Mouse (Mus musculus): ENCODE data around the gene Wdr6. TPM values are rescaled to one million over a fixed set of nuclear protein-coding genes. Genes with fewer than 3 reads are reported as not detected.

Wdr6 gene
- 10 to 100 TPM; 56.5 to 71.2 TPM for polyA plus RNA-seq (2017; shearing (Covaris generic))

GRCm38 (mm10) chr9:108578545-108579343, at the start of gene Wdr6:
Gene Wdr6 (minus strand): TSS chr9:108578739.

GRCm38 (mm10) chr9:108596998-108597764, 18.6 kb upstream of the Wdr6 start, which contains the start of gene P4htm:
Gene P4htm (minus strand): TSS chr9:108597667.

GRCm38 (mm10) chr9:108569381-108570206, 8.9 kb downstream of the Wdr6 start, which contains the start of gene Dalrd3:
Gene Dalrd3 (plus strand): TSS chr9:108569886.

GRCm38 (mm10) chr9:108566815-108567776, 11.4 kb downstream of the Wdr6 start, which contains the start of gene Ndufaf3:
Gene Ndufaf3 (minus strand): TSS chr9:108567434.

GRCm38 (mm10) chr9:108560227-108560841, 18.2 kb downstream of the Wdr6 start, which contains the start of gene Impdh2:
Gene Impdh2 (plus strand): TSS chr9:108560286.

Other genes starting within 250 kb of the Wdr6 start
- 100 to 1,000 TPM; 526 to 558 TPM for gene Gpx1, start 239.8 kb downstream of the Wdr6 start, polyA plus RNA-seq (2017; shearing (Covaris generic))
- gene Usp4, start 230.9 kb downstream of the Wdr6 start, polyA plus RNA-seq (2017; shearing (Covaris generic)), result 100 to 1,000 TPM; 146 to 173 TPM
- gene 1700102P08Rik, start 185.9 kb downstream of the Wdr6 start, polyA plus RNA-seq (2017; shearing (Covaris generic)), result 1 to 10 TPM; 2.6 to 3.9 TPM
- 1 to 10 TPM in 1 of 2 experiments, not detected in 1; 1.8 TPM for gene Ccdc36, start 150.3 kb downstream of the Wdr6 start, polyA plus RNA-seq (2017; shearing (Covaris generic))
- gene BC048562, start 142.3 kb downstream of the Wdr6 start, polyA plus RNA-seq (2017; shearing (Covaris generic)), result not detected
- 10 to 100 TPM; 41.9 to 48.2 TPM for gene Ccdc71, start 118.2 kb downstream of the Wdr6 start, polyA plus RNA-seq (2017; shearing (Covaris generic))
- 1 to 10 TPM; 8.2 to 8.3 TPM for gene Klhdc8b, start 117.2 kb downstream of the Wdr6 start, polyA plus RNA-seq (2017; shearing (Covaris generic))
- gene Lamb2, start 99.0 kb downstream of the Wdr6 start, polyA plus RNA-seq (2017; shearing (Covaris generic)), result 1 to 10 TPM in 1 of 2 experiments, under 1 TPM in 1; 0.57 to 4.7 TPM
- gene Usp19, start 88.1 kb downstream of the Wdr6 start, polyA plus RNA-seq (2017; shearing (Covaris generic)), result 100 to 1,000 TPM; 116 to 142 TPM
- gene Qars, start 71.0 kb downstream of the Wdr6 start, polyA plus RNA-seq (2017; shearing (Covaris generic)), result 100 to 1,000 TPM in 1 of 2 experiments, 10 to 100 TPM in 1; 78.1 to 104 TPM
- gene Qrich1, start 61.9 kb downstream of the Wdr6 start, polyA plus RNA-seq (2017; shearing (Covaris generic)), result 100 to 1,000 TPM; 143 to 144 TPM
- 10 to 100 TPM; 65.6 to 70.4 TPM for gene Impdh2, start 18.5 kb downstream of the Wdr6 start, polyA plus RNA-seq (2017; shearing (Covaris generic))
- 10 to 100 TPM; 64.1 to 70.8 TPM for gene Ndufaf3, start 11.3 kb downstream of the Wdr6 start, polyA plus RNA-seq (2017; shearing (Covaris generic))
- gene Dalrd3, start 8.9 kb downstream of the Wdr6 start, polyA plus RNA-seq (2017; shearing (Covaris generic)), result 100 to 1,000 TPM; 102 to 133 TPM
- 10 to 100 TPM; 10.1 to 18.2 TPM for gene P4htm, start 18.9 kb upstream of the Wdr6 start, polyA plus RNA-seq (2017; shearing (Covaris generic))
- gene Arih2, start 70.6 kb upstream of the Wdr6 start, polyA plus RNA-seq (2017; shearing (Covaris generic)), result 10 to 100 TPM; 73.3 to 80.5 TPM
- gene Slc25a20, start 83.3 kb upstream of the Wdr6 start, polyA plus RNA-seq (2017; shearing (Covaris generic)), result 10 to 100 TPM; 40.7 to 49.3 TPM
- gene Prkar2a, start 110.6 kb upstream of the Wdr6 start, polyA plus RNA-seq (2017; shearing (Covaris generic)), result 10 to 100 TPM; 11.9 to 32.9 TPM
- 10 to 100 TPM; 13.1 to 13.8 TPM for gene Ip6k2, start 205.1 kb upstream of the Wdr6 start, polyA plus RNA-seq (2017; shearing (Covaris generic))
- 10 to 100 TPM; 15.6 to 21.2 TPM for gene Nckipsd, start 229.6 kb upstream of the Wdr6 start, polyA plus RNA-seq (2017; shearing (Covaris generic))
- under 1 TPM; 0.04 to 0.64 TPM for gene Celsr3, start 247.6 kb upstream of the Wdr6 start, polyA plus RNA-seq (2017; shearing (Covaris generic))